Mouse (Mus musculus) layer of hippocampus, adult 2 months (tissue): ENCODE measurements around the gene Gsap. TPM values are rescaled to one million over a fixed set of nuclear protein-coding genes. Genes with fewer than 3 reads are reported as not detected.
"Not testable (repeated sequence)": the region's sequence is repeated elsewhere in the genome, so short reads cannot be mapped to it uniquely, and the experiment has no call there.

Source experiments
- DNase-seq, 2 experiments: peaks; one replicate each; pipeline ENCODE4 v3.0.0; 2022; ENCODE audit warnings: low spot score in 2 of 2
- H3K27ac ChIP-seq: fragments of 200-600 bp; 2 replicates; pipeline ENCODE4 v1.8.1; 2022
- H3K4me3 ChIP-seq: fragments of 200-600 bp; 2 replicates; pipeline ENCODE4 v1.8.1; 2022; ENCODE audit warnings: mild to moderate bottlenecking
- CTCF ChIP-seq: fragments of 200-600 bp; conservative IDR thresholded peaks from 2 replicates; pipeline ENCODE4 v1.8.1; 2022; ENCODE audit warnings: antibody characterized with exemption, mild to moderate bottlenecking, moderate library complexity
- total RNA-seq, 2 experiments: library from RNA; stranded (reverse); gene quantifications; 2 replicates each; pipeline ENCODE4 v1.2.3; 2021

Gsap gene
- total RNA-seq, 2 experiments from 2014 or later = 7.3 to 9.0 TPM

GRCm38 (mm10) chr5:21168689-21169345 lies 17.2 kb upstream of the Gsap start:
- no peak for TF ChIP-seq CTCF
- H3K4me3 ChIP-seq = no peak overlapping the region
- peak; percentile 26 to 32 for DNase-seq
- peak overlapping the region; percentile 65; the same call in 1 of the 2 replicates for H3K27ac ChIP-seq

DNA sequence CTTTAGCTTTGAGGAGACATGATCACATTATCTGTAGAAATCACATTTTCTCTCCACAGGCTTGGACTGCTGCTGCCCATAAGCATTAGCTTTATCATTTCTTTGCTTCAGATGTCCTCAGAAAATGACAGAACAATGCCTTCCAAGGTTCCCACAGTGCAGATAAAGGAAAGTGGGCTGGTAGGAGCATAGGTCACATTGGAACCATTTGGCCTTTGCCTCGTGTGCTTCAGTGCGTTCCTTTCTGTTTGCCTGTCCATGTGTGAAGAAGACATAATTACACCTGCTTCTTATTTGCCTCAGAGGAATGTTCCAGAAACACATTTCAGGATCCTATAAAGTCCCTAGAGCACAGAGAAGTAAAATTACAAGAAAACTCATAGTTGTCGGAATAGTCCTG lies 16.7 kb upstream of the Gsap start:
- peak overlapping the region; percentile 65; the same call in 1 of the 2 replicates for H3K27ac ChIP-seq
- DNase-seq = no peak
- no peak for TF ChIP-seq CTCF
- no peak overlapping the region for H3K4me3 ChIP-seq

GRCm38 (mm10) chr5:21169877-21170276 lies 16.2 kb upstream of the Gsap start:
- no peak for DNase-seq
- Histone ChIP-seq H3K4me3 (no peak overlapping the region), H3K27ac (no peak overlapping the region)
- no peak for TF ChIP-seq CTCF

DNA sequence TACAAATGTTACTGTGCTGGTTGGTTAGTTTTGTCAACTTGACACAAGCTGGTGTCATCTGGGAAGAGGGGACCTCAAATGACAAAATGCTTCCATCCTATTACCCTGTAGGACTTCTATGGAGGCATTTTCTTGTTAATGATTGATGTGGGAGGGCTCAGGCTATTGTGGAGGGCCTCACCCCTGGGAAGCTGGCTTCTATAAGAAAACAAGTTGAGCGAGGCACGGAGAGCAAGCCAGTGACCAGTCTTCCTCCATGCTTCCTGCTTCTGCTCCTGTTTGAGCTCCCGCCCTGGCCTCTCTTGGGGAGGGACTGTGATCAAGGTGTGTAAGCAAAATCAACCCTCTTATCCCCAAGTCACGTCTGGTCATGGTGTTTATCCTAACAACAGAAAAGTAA lies 15.6 kb upstream of the Gsap start:
- Histone ChIP-seq H3K27ac (no peak overlapping the region), H3K4me3 (no peak overlapping the region)
- DNase-seq = no peak
- no peak for TF ChIP-seq CTCF

DNA sequence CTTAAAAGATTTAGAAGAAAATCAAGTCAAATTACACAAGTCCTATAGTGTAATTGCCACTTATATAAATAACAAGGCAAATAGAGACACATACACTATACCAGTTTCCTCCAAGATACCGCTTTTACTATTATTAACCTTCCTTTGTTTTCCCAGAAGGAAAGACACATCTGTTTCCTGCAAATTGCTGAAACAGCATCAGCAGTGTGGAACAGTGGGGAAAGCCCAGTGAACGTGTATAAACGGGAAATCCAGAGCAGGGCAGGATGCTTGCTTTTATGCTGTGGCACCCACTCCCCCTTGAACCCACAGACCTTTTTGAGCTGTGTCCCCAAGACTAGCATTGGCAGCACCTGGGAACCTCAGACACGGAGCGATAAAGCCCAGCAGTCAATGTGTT lies 15.2 kb upstream of the Gsap start:
- no peak for DNase-seq
- no peak for TF ChIP-seq CTCF
- H3K27ac ChIP-seq = peak overlapping the region; percentile 73; the same call in 1 of the 2 replicates
- H3K4me3 ChIP-seq = peak overlapping the region; percentile 13; the same call in 1 of the 2 replicates

DNA sequence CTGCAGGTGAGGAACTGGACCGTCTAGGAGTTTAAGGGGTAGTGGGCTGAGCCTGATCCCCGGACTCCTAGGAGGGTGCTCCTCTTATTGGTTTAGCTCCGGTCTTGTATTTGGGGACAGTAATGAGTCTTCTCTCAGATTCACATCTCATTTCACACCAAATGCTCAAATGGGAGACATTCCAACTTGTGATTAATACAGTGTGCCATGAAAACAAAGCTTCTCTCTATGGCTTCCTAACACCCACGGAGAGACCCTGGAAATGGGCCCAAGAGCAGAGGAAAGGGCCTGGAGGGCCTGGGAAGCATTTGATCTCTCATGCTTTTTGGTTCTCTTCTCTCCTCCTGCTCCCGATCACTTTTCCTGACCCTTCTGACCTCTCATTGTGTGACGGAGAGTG lies 14.7 kb upstream of the Gsap start:
- DNase-seq = peak; percentile 53 to 61
- H3K27ac ChIP-seq = peak overlapping the region; percentile 73
- H3K4me3 ChIP-seq = peak overlapping the region; percentile 13; the same call in 1 of the 2 replicates
- no peak for TF ChIP-seq CTCF

- Histone ChIP-seq H3K4me3 (no peak overlapping the region), H3K27ac (peak overlapping the region; percentile 73)
- no peak for DNase-seq
- no peak for TF ChIP-seq CTCF
Measured at GRCm38 (mm10) chr5:21172316-21172715, 13.7 kb upstream of the Gsap start.

- DNase-seq = no peak
- no peak overlapping the region for H3K4me3 ChIP-seq
- peak overlapping the region; percentile 67 for H3K27ac ChIP-seq
- no peak for TF ChIP-seq CTCF
Measured at GRCm38 (mm10) chr5:21175132-21176112, 10.6 kb upstream of the Gsap start.

GRCm38 (mm10) chr5:21179496-21179895 lies 6.6 kb upstream of the Gsap start:
- DNase-seq = no peak
- TF ChIP-seq CTCF = no peak
- Histone ChIP-seq H3K27ac (no peak overlapping the region), H3K4me3 (no peak overlapping the region)

DNA sequence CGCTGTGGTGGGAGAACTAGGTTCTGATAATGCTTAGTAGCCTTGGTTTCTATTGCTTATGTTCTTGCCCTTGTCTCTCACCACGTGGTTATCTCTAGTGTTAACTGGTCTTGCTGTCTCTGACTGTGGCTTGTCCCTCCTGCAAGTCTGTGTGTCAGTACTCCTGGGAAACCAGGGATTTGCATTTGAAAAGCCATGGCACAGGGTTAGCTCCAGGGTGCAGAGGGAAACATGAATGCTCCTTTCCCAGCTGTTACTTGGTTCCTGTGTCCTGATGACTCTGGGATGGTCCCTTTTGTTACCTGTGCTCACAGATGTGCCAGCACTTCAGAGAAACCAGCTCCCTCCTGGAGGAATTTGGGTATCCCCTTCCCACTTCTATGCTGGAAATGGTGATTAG lies 3.0 kb upstream of the Gsap start:
- not testable (repeated sequence) for DNase-seq, H3K27ac ChIP-seq, H3K4me3 ChIP-seq

- DNase-seq = no peak
- no peak for TF ChIP-seq CTCF
- peak overlapping the region; percentile 70 for H3K4me3 ChIP-seq
- H3K27ac ChIP-seq = peak overlapping the region; percentile 80
Measured at GRCm38 (mm10) chr5:21186821-21187220, 766 bp downstream of the Gsap start.

- no peak for TF ChIP-seq CTCF
- H3K4me3 ChIP-seq = no peak overlapping the region
- H3K27ac ChIP-seq = no peak overlapping the region
- no peak for DNase-seq
Measured at GRCm38 (mm10) chr5:21188435-21188834, 2.4 kb downstream of the Gsap start.

DNA sequence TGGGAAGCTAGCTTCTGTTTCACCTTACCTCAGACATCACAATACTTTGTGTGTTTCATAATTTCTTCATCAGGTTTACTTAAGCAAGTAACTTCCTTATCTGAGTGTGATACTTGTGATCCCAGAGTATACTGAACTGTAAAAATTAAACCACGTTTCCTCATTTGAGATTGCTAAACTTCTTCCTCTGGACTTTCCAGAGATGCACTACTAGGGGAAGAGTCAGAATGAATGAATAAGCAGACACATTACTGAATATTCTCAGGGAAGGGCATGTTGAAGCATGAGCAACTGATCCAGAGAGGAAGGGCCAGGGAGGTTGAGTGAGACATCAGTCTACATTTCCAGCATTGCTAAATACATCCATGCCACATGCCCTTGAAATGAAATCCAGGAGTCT lies 3.0 kb downstream of the Gsap start:
- H3K27ac ChIP-seq = no peak overlapping the region
- no peak overlapping the region for H3K4me3 ChIP-seq
- TF ChIP-seq CTCF = no peak
- no peak for DNase-seq

GRCm38 (mm10) chr5:21189460-21189859 lies 3.4 kb downstream of the Gsap start:
- no peak for DNase-seq
- TF ChIP-seq CTCF = no peak
- Histone ChIP-seq H3K27ac (no peak overlapping the region), H3K4me3 (no peak overlapping the region)
